Mouse (Mus musculus): ENCODE data around the gene Cldn24. TPM values are rescaled to one million over a fixed set of nuclear protein-coding genes. Genes with fewer than 3 reads are reported as not detected.

Cldn24 gene
- not detected in 2 replicates for polyA plus RNA-seq (2015; fragmentation: Nextera tagmentation; extraction: Ambion mirVana)

GRCm38 (mm10) chr8:47821843-47822242 lies at the start of gene Cldn24:
Gene Cldn24 (plus strand): TSS chr8:47822143.
- Histone ChIP-seq H3K27me3 (replicated peaks; ENCODE audit: insufficient read depth, low read length) (no peaks in the 10 kb centered on the region), H3K4me1 (ENCODE audit: insufficient read depth, low read depth, low read length) (no peaks in the 10 kb centered on the region), H3K9me3 (ENCODE audit: low read length) (no peaks in the 10 kb centered on the region), H3K4me2 (replicated peaks; ENCODE audit: low read depth, low read length) (no peak within 1 kb of the TSS), H3K4me3 (ENCODE audit: low read depth, low read length) (no peak within 1 kb of the TSS), H3K36me3 (ENCODE audit: insufficient read depth, low read length) (no peaks in the 10 kb centered on the region), H3K27ac (ENCODE audit: low read length) (no peak within 1 kb of the TSS), H3K9ac (replicated peaks; ENCODE audit: low read depth) (no peak within 1 kb of the TSS)
- ATAC-seq (no peak), DNase-seq (ENCODE audit: low spot score) (no peak)
- TF ChIP-seq EP300 (IDR thresholded peaks at IDR 0.05) (no peak), CTCF (IDR thresholded peaks at IDR 0.05) (no peak)
- WGBS = 85% methylated on average over 6 of the region's 6 CpGs

DNA sequence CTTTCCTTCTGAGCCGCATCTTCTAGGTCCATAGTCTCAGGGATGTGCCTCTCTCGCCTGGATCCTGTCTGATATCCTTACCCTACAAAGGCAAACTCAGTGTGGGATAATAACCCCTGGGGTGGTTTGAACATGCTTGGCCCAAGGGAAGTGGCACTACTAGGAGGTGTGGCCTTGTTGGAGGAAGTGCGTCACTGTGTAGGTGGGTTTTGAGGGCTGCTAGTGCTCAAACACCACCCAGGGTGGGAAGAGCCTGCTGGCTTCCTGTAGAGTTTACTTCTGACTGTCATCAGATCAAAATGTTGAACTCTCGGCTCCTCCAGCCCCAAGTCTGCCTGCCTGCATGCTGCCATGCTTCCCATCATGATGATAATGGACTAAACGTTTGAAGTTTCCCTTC lies 49.0 kb upstream of the Cldn24 start:
- H3K36me3 ChIP-seq (ENCODE audit: insufficient read depth, low read length) = no peaks in the 10 kb centered on the region
- DNase-seq (ENCODE audit: low spot score) (no peak), ATAC-seq (no peak)
- H3K27me3 ChIP-seq (replicated peaks; ENCODE audit: insufficient read depth, low read length) = no peaks in the 10 kb centered on the region
- no peak for TF ChIP-seq EP300 (IDR thresholded peaks at IDR 0.05)
- TF ChIP-seq CTCF (IDR thresholded peaks at IDR 0.05) = no peak
- no peaks in the 10 kb centered on the region for H3K4me1 ChIP-seq (ENCODE audit: insufficient read depth, low read depth, low read length)
- 69% methylated on average over 5 of the region's 5 CpGs for WGBS
- H3K9ac ChIP-seq (replicated peaks; ENCODE audit: low read depth) = no peak overlapping the region
- H3K27ac ChIP-seq (ENCODE audit: low read length) = no peak overlapping the region
- no peaks in the 10 kb centered on the region for H3K9me3 ChIP-seq (ENCODE audit: low read length)
- H3K4me2 ChIP-seq (replicated peaks; ENCODE audit: low read depth, low read length) = no peak overlapping the region
- no peak overlapping the region for H3K4me3 ChIP-seq (ENCODE audit: low read depth, low read length)

DNA sequence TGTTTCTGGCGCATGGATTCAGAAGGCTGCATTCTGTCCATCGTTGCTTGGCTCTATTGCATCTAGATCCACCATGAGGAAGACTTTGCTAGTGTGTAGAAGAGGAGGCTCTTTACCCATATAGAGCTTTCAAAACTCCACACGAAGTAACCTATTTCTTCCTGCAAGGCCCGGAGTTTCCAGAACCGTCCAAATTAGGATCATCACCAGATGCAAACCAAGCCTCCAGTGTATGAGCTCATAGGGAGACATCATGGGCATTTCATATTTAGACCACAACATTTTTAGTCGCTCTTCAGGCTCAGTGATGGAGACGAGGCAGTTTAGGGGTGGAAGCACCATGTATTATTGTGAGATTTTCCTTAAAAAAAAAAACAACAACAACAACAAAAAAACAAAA lies 44.5 kb upstream of the Cldn24 start:
- Histone ChIP-seq H3K9me3 (ENCODE audit: low read length) (no peaks in the 10 kb centered on the region), H3K4me1 (ENCODE audit: insufficient read depth, low read depth, low read length) (no peaks in the 10 kb centered on the region), H3K4me3 (ENCODE audit: low read depth, low read length) (no peak overlapping the region), H3K27me3 (replicated peaks; ENCODE audit: insufficient read depth, low read length) (no peaks in the 10 kb centered on the region), H3K27ac (ENCODE audit: low read length) (no peak overlapping the region), H3K36me3 (ENCODE audit: insufficient read depth, low read length) (no peaks in the 10 kb centered on the region), H3K9ac (replicated peaks; ENCODE audit: low read depth) (no peak overlapping the region), H3K4me2 (replicated peaks; ENCODE audit: low read depth, low read length) (no peak overlapping the region)
- 89% methylated on average over 7 of the region's 7 CpGs for WGBS
- DNase-seq (ENCODE audit: low spot score) = no peak
- ATAC-seq = no peak
- no peak for TF ChIP-seq EP300 (IDR thresholded peaks at IDR 0.05)
- TF ChIP-seq CTCF (IDR thresholded peaks at IDR 0.05) = no peak

DNA sequence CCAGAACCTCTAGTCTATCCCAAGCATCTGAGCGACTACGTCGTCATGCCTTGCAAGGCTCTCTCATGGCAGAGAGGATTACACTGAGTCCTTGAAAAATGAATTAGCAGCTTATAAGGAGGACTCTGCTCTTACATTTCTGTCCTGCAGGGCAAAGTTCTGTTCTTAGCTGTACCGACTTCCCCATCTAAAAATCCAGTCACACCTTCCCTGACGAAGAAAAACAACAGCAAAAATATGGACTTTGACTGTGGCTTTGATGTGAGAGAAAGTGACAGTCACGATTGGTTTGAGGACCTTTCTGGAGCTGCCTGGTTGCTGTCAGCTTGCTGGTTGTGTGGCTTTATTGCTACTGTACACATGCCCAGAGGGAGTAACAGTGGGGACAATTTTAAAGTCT lies 42.4 kb upstream of the Cldn24 start:
- Histone ChIP-seq H3K27ac (ENCODE audit: low read length) (no peak overlapping the region), H3K9ac (replicated peaks; ENCODE audit: low read depth) (no peak overlapping the region), H3K9me3 (ENCODE audit: low read length) (no peaks in the 10 kb centered on the region), H3K4me3 (ENCODE audit: low read depth, low read length) (no peak overlapping the region), H3K4me2 (replicated peaks; ENCODE audit: low read depth, low read length) (no peak overlapping the region), H3K27me3 (replicated peaks; ENCODE audit: insufficient read depth, low read length) (no peaks in the 10 kb centered on the region), H3K36me3 (ENCODE audit: insufficient read depth, low read length) (no peaks in the 10 kb centered on the region), H3K4me1 (ENCODE audit: insufficient read depth, low read depth, low read length) (no peaks in the 10 kb centered on the region)
- WGBS = 72% methylated on average over 6 of the region's 6 CpGs
- no peak for ATAC-seq
- TF ChIP-seq EP300 (IDR thresholded peaks at IDR 0.05) (no peak), CTCF (IDR thresholded peaks at IDR 0.05) (no peak)
- no peak for DNase-seq (ENCODE audit: low spot score)

DNA sequence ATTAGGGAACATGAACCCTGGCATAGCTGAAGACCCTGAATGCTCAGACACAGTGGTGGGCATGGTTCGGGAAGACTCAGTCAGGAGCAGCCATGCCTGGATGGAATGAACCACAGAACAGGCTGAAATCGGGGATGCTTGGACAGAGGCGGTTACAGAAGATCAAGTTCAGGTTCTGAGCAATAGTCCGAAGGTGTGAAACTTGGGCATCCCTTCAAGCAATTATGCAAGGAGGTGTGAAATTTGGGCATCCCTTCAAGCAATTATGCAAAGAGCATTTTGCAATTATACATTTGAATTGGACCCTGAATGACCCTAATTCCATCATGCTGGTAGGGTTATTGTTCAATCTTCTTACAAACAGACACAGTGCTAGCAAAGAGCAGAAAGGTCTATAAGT lies 40.1 kb upstream of the Cldn24 start:
- H3K4me3 ChIP-seq (ENCODE audit: low read depth, low read length) = no peak overlapping the region
- TF ChIP-seq CTCF (IDR thresholded peaks at IDR 0.05) = no peak
- H3K36me3 ChIP-seq (ENCODE audit: insufficient read depth, low read length) = no peaks in the 10 kb centered on the region
- no peak overlapping the region for H3K4me2 ChIP-seq (replicated peaks; ENCODE audit: low read depth, low read length)
- H3K4me1 ChIP-seq (ENCODE audit: insufficient read depth, low read depth, low read length) = no peaks in the 10 kb centered on the region
- H3K27me3 ChIP-seq (replicated peaks; ENCODE audit: insufficient read depth, low read length) = no peaks in the 10 kb centered on the region
- WGBS = 85% methylated on average over 4 of the region's 4 CpGs
- DNase-seq (ENCODE audit: low spot score) (no peak), ATAC-seq (no peak)
- H3K27ac ChIP-seq (ENCODE audit: low read length) = no peak overlapping the region
- no peaks in the 10 kb centered on the region for H3K9me3 ChIP-seq (ENCODE audit: low read length)
- H3K9ac ChIP-seq (replicated peaks; ENCODE audit: low read depth) = no peak overlapping the region

DNA sequence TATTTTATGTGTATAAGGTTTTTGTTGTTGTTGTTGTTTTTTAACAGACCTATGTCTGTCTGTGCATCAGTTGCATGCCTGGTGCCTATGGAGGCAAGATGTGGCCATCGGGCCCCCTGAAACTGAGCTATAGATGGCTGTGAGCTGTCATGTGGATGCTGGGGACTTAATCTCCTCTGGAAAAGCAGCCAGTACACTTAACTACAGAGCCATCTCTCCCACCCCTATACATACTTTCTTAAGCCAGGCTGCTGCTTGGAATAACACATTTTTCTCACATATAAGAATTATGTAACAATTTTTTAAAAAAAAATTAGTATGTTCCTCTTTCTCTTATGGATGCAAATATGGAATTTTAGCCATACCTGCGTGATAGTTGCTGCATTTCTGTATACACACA lies 38.4 kb upstream of the Cldn24 start:
- 91% methylated on average over 2 of the region's 2 CpGs for WGBS
- Histone ChIP-seq H3K9ac (replicated peaks; ENCODE audit: low read depth) (no peak overlapping the region), H3K4me3 (ENCODE audit: low read depth, low read length) (no peak overlapping the region), H3K9me3 (ENCODE audit: low read length) (no peaks in the 10 kb centered on the region), H3K36me3 (ENCODE audit: insufficient read depth, low read length) (no peaks in the 10 kb centered on the region), H3K27me3 (replicated peaks; ENCODE audit: insufficient read depth, low read length) (no peaks in the 10 kb centered on the region), H3K4me1 (ENCODE audit: insufficient read depth, low read depth, low read length) (no peaks in the 10 kb centered on the region), H3K27ac (ENCODE audit: low read length) (no peak overlapping the region), H3K4me2 (replicated peaks; ENCODE audit: low read depth, low read length) (no peak overlapping the region)
- DNase-seq (ENCODE audit: low spot score) (no peak), ATAC-seq (no peak)
- no peak for TF ChIP-seq CTCF (IDR thresholded peaks at IDR 0.05)
- no peak for TF ChIP-seq EP300 (IDR thresholded peaks at IDR 0.05)

DNA sequence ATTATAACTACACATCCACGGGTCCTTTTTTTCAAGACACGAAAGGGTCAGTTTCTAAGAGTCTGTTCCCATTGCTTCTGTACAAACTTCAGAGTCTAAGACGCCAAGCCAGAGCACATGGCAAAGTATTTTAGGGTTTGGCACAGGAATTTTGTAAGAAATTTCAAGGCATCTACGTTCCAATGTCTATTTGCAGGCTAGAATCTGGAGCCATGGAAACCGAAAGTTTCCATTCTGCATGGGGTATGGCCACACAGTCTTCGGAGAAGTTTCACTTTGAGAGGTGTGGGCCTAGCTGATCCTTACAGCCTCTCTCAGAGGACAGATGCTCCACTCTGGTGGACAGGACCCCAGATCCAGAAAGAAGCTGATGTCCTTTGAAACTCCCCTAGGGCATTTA lies 38.0 kb upstream of the Cldn24 start:
- Histone ChIP-seq H3K9me3 (ENCODE audit: low read length) (no peaks in the 10 kb centered on the region), H3K27ac (ENCODE audit: low read length) (no peak overlapping the region), H3K4me1 (ENCODE audit: insufficient read depth, low read depth, low read length) (no peaks in the 10 kb centered on the region), H3K27me3 (replicated peaks; ENCODE audit: insufficient read depth, low read length) (no peaks in the 10 kb centered on the region), H3K4me2 (replicated peaks; ENCODE audit: low read depth, low read length) (no peak overlapping the region), H3K36me3 (ENCODE audit: insufficient read depth, low read length) (no peaks in the 10 kb centered on the region), H3K4me3 (ENCODE audit: low read depth, low read length) (no peak overlapping the region), H3K9ac (replicated peaks; ENCODE audit: low read depth) (no peak overlapping the region)
- no peak for ATAC-seq
- DNase-seq (ENCODE audit: low spot score) = no peak
- 87% methylated on average over 6 of the region's 6 CpGs for WGBS
- TF ChIP-seq EP300 (IDR thresholded peaks at IDR 0.05) = no peak
- no peak for TF ChIP-seq CTCF (IDR thresholded peaks at IDR 0.05)

All from lung, postnatal 0 days (tissue).